Mouse (Mus musculus): Measurements from ENCODE around the gene Gtpbp10. TPM values are rescaled to one million over a fixed set of nuclear protein-coding genes. Genes with fewer than 3 reads are reported as not detected.

Gene Gtpbp10
- total RNA-seq, 2 experiments from 2014 or later, result 28.9 to 29.9 TPM

- ATAC-seq (replicated peaks; ENCODE audit: low FRiP score, low TSS enrichment, poor library complexity, severe bottlenecking), result no peak
Measured at GRCm38 (mm10) chr5:5504456-5504855, 54.9 kb downstream of the Gtpbp10 start.

- no peak for ATAC-seq (replicated peaks; ENCODE audit: low FRiP score, low TSS enrichment, poor library complexity, severe bottlenecking)
Measured at GRCm38 (mm10) chr5:5503381-5503780, 56.0 kb downstream of the Gtpbp10 start.

- no peak for ATAC-seq (replicated peaks; ENCODE audit: low FRiP score, low TSS enrichment, poor library complexity, severe bottlenecking)
Measured at GRCm38 (mm10) chr5:5501583-5501982, 57.8 kb downstream of the Gtpbp10 start.

GRCm38 (mm10) chr5:5496393-5496792 lies 62.9 kb downstream of the Gtpbp10 start:
- ATAC-seq (replicated peaks; ENCODE audit: low FRiP score, low TSS enrichment, poor library complexity, severe bottlenecking), result no peak

- ATAC-seq (replicated peaks; ENCODE audit: low FRiP score, low TSS enrichment, poor library complexity, severe bottlenecking), result no peak
Measured at GRCm38 (mm10) chr5:5495042-5495441, 64.3 kb downstream of the Gtpbp10 start.

GRCm38 (mm10) chr5:5494269-5495005 lies 64.9 kb downstream of the Gtpbp10 start:
- peak; percentile 68 for ATAC-seq (replicated peaks; ENCODE audit: low FRiP score, low TSS enrichment, poor library complexity, severe bottlenecking)

GRCm38 (mm10) chr5:5492163-5492562 lies 67.2 kb downstream of the Gtpbp10 start:
- ATAC-seq (replicated peaks; ENCODE audit: low FRiP score, low TSS enrichment, poor library complexity, severe bottlenecking), result peak; percentile 56; the same call in 1 of the 2 replicates

Other genes with a start within 250 kb of the Gtpbp10 start
- 0.11 TPM in 1 of 2 replicates, not detected in the other for gene Cdk14, start 139.2 kb downstream of the Gtpbp10 start, total RNA-seq (2014; fragmentation: Nextera tagmentation)
- gene Cdk14, start 139.2 kb downstream of the Gtpbp10 start, total RNA-seq (2017), result 0.23 and 0.57 TPM in 2 replicates
- gene 1700015F17Rik, start 80.4 kb downstream of the Gtpbp10 start, total RNA-seq (2014; fragmentation: Nextera tagmentation), result not detected in 2 replicates
- gene 1700015F17Rik, start 80.4 kb downstream of the Gtpbp10 start, total RNA-seq (2017), result not detected in 2 replicates
- gene Cldn12, start 44.6 kb downstream of the Gtpbp10 start, total RNA-seq (2014; fragmentation: Nextera tagmentation), result 0.52 and 2.0 TPM in 2 replicates
- gene Cldn12, start 44.6 kb downstream of the Gtpbp10 start, total RNA-seq (2017), result 1.6 and 3.4 TPM in 2 replicates
- gene Gm8773, start 14.3 kb upstream of the Gtpbp10 start, total RNA-seq (2014; fragmentation: Nextera tagmentation), result not detected in 2 replicates
- gene Gm8773, start 14.3 kb upstream of the Gtpbp10 start, total RNA-seq (2017), result not detected in 2 replicates
- not detected in 2 replicates for gene Cfap69, start 104.7 kb upstream of the Gtpbp10 start, total RNA-seq (2014; fragmentation: Nextera tagmentation)
- not detected in 2 replicates for gene Cfap69, start 104.7 kb upstream of the Gtpbp10 start, total RNA-seq (2017)
- not detected in 2 replicates for gene Steap2, start 135.0 kb upstream of the Gtpbp10 start, total RNA-seq (2014; fragmentation: Nextera tagmentation)
- gene Steap2, start 135.0 kb upstream of the Gtpbp10 start, total RNA-seq (2017), result not detected in 2 replicates
- gene Steap1, start 189.8 kb upstream of the Gtpbp10 start, total RNA-seq (2014; fragmentation: Nextera tagmentation), result not detected in 2 replicates
- not detected in 2 replicates for gene Steap1, start 189.8 kb upstream of the Gtpbp10 start, total RNA-seq (2017)

All from megakaryocyte-erythroid progenitor cell, adult 5-6 weeks (primary cell).